Mouse (Mus musculus) central nervous system, embryonic 18 days (tissue): ENCODE measurements around the gene Clcn2. TPM values are rescaled to one million over a fixed set of nuclear protein-coding genes. Genes with fewer than 3 reads are reported as not detected.

Experiments used
- polyA plus RNA-seq: library from polyadenylated mRNA; depleted of rRNA; stranded (reverse); fragments of >200 nt; gene quantifications from 2 replicates; pipeline ENCODE4 v1.2.3, GENCODE M21; 2012; rRNA removed

Gene Clcn2
- 70.5 and 74.5 TPM in 2 replicates for polyA plus RNA-seq

GRCm38 (mm10) chr16:20717181-20717977 lies at the start of gene Clcn2, which contains the start of gene Polr2h:
Gene Clcn2, minus strand, starts transcription at chr16:20717746.
Gene Polr2h, plus strand, starts transcription at chr16:20717665.

GRCm38 (mm10) chr16:20733731-20734730 lies 16.5 kb upstream of the Clcn2 start, which contains the start of gene Thpo:
Gene Thpo, minus strand, starts transcription at chr16:20734511.

GRCm38 (mm10) chr16:20732925-20733730 lies 15.6 kb upstream of the Clcn2 start, which contains the start of gene Chrd:
Gene Chrd, plus strand, starts transcription at chr16:20733127.

GRCm38 (mm10) chr16:20693111-20693701 lies 24.3 kb downstream of the Clcn2 start, which contains the start of gene Fam131a:
Gene Fam131a, plus strand, starts transcription at chr16:20693241.

GRCm38 (mm10) chr16:20668013-20668412 lies 49.5 kb downstream of the Clcn2 start, which contains the start of gene Eif4g1:
Gene Eif4g1, plus strand, starts transcription at chr16:20668313.

Other genes with a start within 250 kb of the Clcn2 start
- 53.5 and 54.5 TPM in 2 replicates for gene Eif2b5, start 218.9 kb downstream of the Clcn2 start, polyA plus RNA-seq
- gene Dvl3, start 200.8 kb downstream of the Clcn2 start, polyA plus RNA-seq = 46.6 and 54.8 TPM in 2 replicates
- 1,387 and 1,451 TPM in 2 replicates for gene Ap2m1, start 182.3 kb downstream of the Clcn2 start, polyA plus RNA-seq
- gene Abcf3, start 169.2 kb downstream of the Clcn2 start, polyA plus RNA-seq = 70.8 and 74.8 TPM in 2 replicates
- gene Vwa5b2, start 128.3 kb downstream of the Clcn2 start, polyA plus RNA-seq = 54.7 and 55.0 TPM in 2 replicates
- 6.6 and 7.1 TPM in 2 replicates for gene Eef1akmt4, start 106.2 kb downstream of the Clcn2 start, polyA plus RNA-seq
- not detected in 2 replicates for gene Gm49333, start 106.1 kb downstream of the Clcn2 start, polyA plus RNA-seq
- 16.5 and 18.6 TPM in 2 replicates for gene Alg3, start 106.0 kb downstream of the Clcn2 start, polyA plus RNA-seq
- gene Camk2n2, start 96.5 kb downstream of the Clcn2 start, polyA plus RNA-seq = 120 and 138 TPM in 2 replicates
- 35.4 and 35.7 TPM in 2 replicates for gene Ece2, start 87.9 kb downstream of the Clcn2 start, polyA plus RNA-seq
- gene Psmd2, start 66.1 kb downstream of the Clcn2 start, polyA plus RNA-seq = 232 and 236 TPM in 2 replicates
- 202 and 210 TPM in 2 replicates for gene Eif4g1, start 49.4 kb downstream of the Clcn2 start, polyA plus RNA-seq
- gene Fam131a, start 24.5 kb downstream of the Clcn2 start, polyA plus RNA-seq = 85.0 and 85.2 TPM in 2 replicates
- 67.6 and 70.6 TPM in 2 replicates for gene Polr2h, start 81 bp downstream of the Clcn2 start, polyA plus RNA-seq
- gene Chrd, start 15.4 kb upstream of the Clcn2 start, polyA plus RNA-seq = 24.4 and 26.3 TPM in 2 replicates
- gene Thpo, start 16.8 kb upstream of the Clcn2 start, polyA plus RNA-seq = 4.2 and 4.4 TPM in 2 replicates